Mouse (Mus musculus) kidney, adult 2 months (tissue): ENCODE results near the gene 3110001I22Rik.

Source experiments
- CTCF ChIP-seq: fragments of 200-500 bp; conservative IDR thresholded peaks from 2 replicates; pipeline ENCODE4 v1.5.1; 2011; ENCODE audit warnings: low read depth, mild to moderate bottlenecking, control low read depth, low read length, moderate library complexity, mixed read lengths; ENCODE audit not compliant: insufficient read depth, insufficient read length
- POLR2A ChIP-seq: fragments of 200-500 bp; IDR thresholded peaks from one replicate; pipeline ENCODE4 v1.6.1; 2011; ENCODE audit warnings: low read depth, low read length, control low read depth

GRCm38 (mm10) chr16:13645930-13646329, 25.8 kb upstream of the 3110001I22Rik start:
- no peak for TF ChIP-seq POLR2A
- no peak for TF ChIP-seq CTCF
